Mouse (Mus musculus) forebrain, embryonic 13.5 days (tissue): ENCODE measurements around the gene Pax7. TPM values are rescaled to one million over a fixed set of nuclear protein-coding genes. Genes with fewer than 3 reads are reported as not detected.

Source experiments
- ATAC-seq: fragments of 200-750 bp; cut with Nextera tagmentation; 2 replicates; pipeline ENCODE4 v1.8.0; 2017
- H3K27ac ChIP-seq: fragments of 300-500 bp; sonication (generic); 2 replicates; pipeline ENCODE4 v1.5.1; 2015; ENCODE audit warnings: inconsistent platforms, mild to moderate bottlenecking, moderate library complexity
- H3K27me3 ChIP-seq: fragments of 300-500 bp; sonication (generic); 2 replicates; pipeline ENCODE4 v1.6.1; 2015; ENCODE audit warnings: mild to moderate bottlenecking, inconsistent platforms
- H3K36me3 ChIP-seq: fragments of 300-500 bp; sonication (generic); 2 replicates; pipeline ENCODE4 v1.6.1; 2015; ENCODE audit warnings: mild to moderate bottlenecking, inconsistent platforms; ENCODE audit not compliant: poor library complexity, severe bottlenecking
- H3K4me1 ChIP-seq: fragments of 300-500 bp; sonication (generic); 2 replicates; pipeline ENCODE4 v1.6.1; 2015; ENCODE audit warnings: inconsistent platforms
- H3K4me2 ChIP-seq: fragments of 300-500 bp; sonication (generic); 2 replicates; pipeline ENCODE4 v1.6.1; 2015; ENCODE audit warnings: inconsistent platforms, mild to moderate bottlenecking, moderate library complexity
- H3K4me3 ChIP-seq: fragments of 300-500 bp; sonication (generic); 2 replicates; pipeline ENCODE4 v1.5.1; 2015; ENCODE audit warnings: mild to moderate bottlenecking, inconsistent platforms
- H3K9ac ChIP-seq: fragments of 300-500 bp; sonication (generic); 2 replicates; pipeline ENCODE4 v1.6.1; 2015; ENCODE audit warnings: mild to moderate bottlenecking, inconsistent platforms
- H3K9me3 ChIP-seq: fragments of 300-500 bp; sonication (generic); replicated peaks from 2 replicates; pipeline ENCODE4 v1.6.1; 2016; ENCODE audit warnings: inconsistent platforms
- WGBS: fragments of 180-500 bp; shearing (Covaris S2); methylation state at CpG from one replicate; pipeline ENCODE4 v1.1.7; 2015; 5-methylcytosine and 5-hydroxymethylcytosine counted together
- polyA plus RNA-seq: library from polyadenylated mRNA; unstranded; fragments of >200 nt; fragmentation: Nextera tagmentation; extraction: Ambion mirVana; gene quantifications from 2 replicates; pipeline ENCODE4 v1.2.1, GENCODE M21; 2015

Pax7 gene
- polyA plus RNA-seq, 1 experiment from 2014 or later = 0.04 TPM

DNA sequence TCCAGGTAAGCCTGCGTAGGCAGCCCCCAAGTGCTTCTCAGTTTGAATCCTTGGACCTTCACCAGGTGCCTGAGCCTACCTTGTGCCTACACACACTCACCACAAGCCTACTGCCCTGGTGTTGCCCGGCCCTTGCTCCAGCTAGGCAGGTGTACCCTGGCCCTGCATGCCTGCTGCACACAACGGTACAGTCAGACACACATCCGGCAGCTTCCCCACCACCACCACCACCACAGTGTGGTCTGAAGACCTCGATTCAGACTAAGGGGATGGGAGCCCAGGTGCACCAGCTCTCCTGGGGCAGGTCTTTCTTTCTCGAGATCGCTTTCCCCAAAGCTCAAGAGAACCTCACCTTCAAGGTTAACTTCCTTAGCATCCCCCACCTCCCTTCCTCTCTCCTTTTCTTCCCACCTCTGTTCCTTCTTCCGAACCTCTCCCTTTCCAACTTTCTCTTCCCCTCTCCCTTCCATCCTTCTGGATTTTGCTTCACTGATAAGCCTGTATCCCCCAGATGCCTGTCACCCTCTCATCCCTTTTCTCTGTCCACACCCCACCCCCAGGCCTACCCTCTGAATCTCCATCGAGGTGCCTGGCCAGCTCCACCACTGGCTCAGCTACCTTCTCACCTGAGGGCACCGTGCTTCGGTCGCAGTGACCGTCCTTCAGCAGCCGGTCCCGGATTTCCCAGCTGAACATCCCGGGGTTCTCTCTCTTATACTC lies 4.3 kb downstream of the Pax7 start:
- WGBS = 5% methylated on average over 16 of the region's 16 CpGs
- no peak overlapping the region for H3K27ac ChIP-seq
- peaks cover 49% of the 10 kb centered on the region for H3K4me1 ChIP-seq
- no peak overlapping the region for H3K9ac ChIP-seq
- no peak overlapping the region for H3K4me3 ChIP-seq
- no peaks in the 10 kb centered on the region for H3K36me3 ChIP-seq
- no peaks in the 10 kb centered on the region for H3K9me3 ChIP-seq
- ATAC-seq = no peak
- H3K27me3 ChIP-seq = peaks cover 100% of the 10 kb centered on the region
- no peak overlapping the region for H3K4me2 ChIP-seq

DNA sequence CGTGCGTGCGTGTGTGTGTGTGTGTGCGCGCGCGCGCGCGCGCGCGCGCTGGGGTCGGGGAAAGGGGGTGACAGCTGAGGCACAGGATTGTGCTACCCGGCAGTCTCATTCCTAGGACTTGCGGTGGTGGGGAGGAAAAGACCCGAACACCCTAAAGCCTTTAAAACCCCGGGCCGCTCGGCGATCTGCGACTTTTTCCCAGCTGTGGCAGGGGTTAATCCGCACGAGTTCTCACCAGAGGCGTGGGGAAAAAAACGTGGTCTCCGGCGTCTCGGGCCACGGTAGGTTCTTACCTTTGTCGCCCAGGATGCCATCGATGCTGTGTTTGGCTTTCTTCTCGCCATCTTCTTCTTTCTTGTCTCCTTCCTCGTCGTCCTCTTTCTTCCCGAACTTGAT lies 5.0 kb downstream of the Pax7 start:
- Histone ChIP-seq H3K27me3 (peaks cover 100% of the 10 kb centered on the region), H3K9ac (no peak overlapping the region), H3K4me3 (peak overlapping the region; percentile 24), H3K27ac (no peak overlapping the region), H3K36me3 (no peaks in the 10 kb centered on the region), H3K4me2 (peak overlapping the region; percentile 42), H3K4me1 (peaks cover 51% of the 10 kb centered on the region), H3K9me3 (no peaks in the 10 kb centered on the region)
- no peak for ATAC-seq
- WGBS = under 1% methylated on average over 32 of the region's 37 CpGs

DNA sequence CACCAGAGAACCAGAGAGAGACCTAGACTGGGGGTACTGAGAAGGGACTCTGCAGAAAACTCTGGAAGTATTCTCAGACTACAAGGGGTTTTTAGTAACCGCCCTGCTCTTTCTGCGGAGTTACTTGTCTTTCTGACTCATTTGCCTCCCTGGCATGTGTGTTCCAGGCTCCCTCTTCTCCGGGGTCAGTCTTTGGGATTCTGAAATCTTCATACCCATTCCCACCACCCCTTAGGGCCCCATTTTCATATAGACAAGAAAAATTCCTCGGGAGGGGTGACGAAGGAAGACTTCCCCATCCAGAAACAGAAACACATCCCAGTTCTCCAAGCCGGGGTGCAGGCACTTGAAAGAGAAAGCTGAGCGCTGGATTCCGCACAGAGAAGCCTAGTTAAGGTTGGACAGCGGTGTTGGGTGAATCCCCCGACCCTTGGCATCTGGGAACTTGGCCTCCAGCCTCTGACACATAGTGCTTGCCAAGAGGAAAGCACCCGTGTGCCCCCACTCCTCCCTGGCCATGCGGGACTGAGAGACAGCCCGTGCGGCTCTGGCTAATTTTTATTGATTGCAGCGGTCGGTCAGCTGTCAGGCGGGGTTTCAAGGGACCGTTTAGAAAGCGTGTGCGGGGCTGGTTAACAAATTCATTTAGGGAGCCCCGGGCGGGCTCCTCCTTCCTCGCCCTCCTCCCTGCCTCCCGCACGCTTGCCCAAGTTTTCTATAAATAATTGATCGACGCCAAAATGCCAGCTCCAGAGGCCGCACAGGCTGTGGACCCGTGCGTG lies 5.6 kb downstream of the Pax7 start:
- H3K9ac ChIP-seq = no peak overlapping the region
- H3K36me3 ChIP-seq = no peaks in the 10 kb centered on the region
- peak overlapping the region; percentile 24 for H3K4me3 ChIP-seq
- peak overlapping the region; percentile 42 for H3K4me2 ChIP-seq
- WGBS = 3% methylated on average over 30 of the region's 30 CpGs
- no peak for ATAC-seq
- H3K27me3 ChIP-seq = peaks cover 100% of the 10 kb centered on the region
- no peak overlapping the region for H3K27ac ChIP-seq
- H3K4me1 ChIP-seq = peaks cover 51% of the 10 kb centered on the region
- H3K9me3 ChIP-seq = no peaks in the 10 kb centered on the region

DNA sequence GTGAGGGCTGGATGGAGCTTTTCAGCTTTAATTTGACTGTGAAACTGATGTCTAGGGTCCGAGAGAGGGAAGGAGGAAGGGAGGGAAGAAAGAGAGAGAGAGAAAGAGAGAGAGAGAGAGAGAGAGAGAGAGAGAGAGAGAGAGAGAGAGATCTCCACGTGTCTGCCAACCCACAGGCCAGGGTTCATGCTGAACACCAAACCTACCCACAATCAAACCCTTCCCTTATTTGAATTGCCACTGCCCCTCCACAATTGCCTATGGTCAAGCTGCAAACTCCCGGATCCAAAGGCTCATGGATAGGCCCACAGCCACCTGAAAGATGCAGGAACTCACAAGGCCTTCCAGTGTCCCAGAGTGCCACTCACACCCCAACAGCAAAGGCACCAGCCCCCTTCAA lies 7.1 kb downstream of the Pax7 start:
- H3K4me1 ChIP-seq = peaks cover 54% of the 10 kb centered on the region
- H3K9ac ChIP-seq = no peak overlapping the region
- no peak overlapping the region for H3K4me2 ChIP-seq
- H3K27me3 ChIP-seq = peaks cover 100% of the 10 kb centered on the region
- H3K27ac ChIP-seq = no peak overlapping the region
- H3K36me3 ChIP-seq = no peaks in the 10 kb centered on the region
- H3K4me3 ChIP-seq = no peak overlapping the region
- no peaks in the 10 kb centered on the region for H3K9me3 ChIP-seq
- no peak for ATAC-seq
- 3% methylated on average over 3 of the region's 3 CpGs for WGBS

DNA sequence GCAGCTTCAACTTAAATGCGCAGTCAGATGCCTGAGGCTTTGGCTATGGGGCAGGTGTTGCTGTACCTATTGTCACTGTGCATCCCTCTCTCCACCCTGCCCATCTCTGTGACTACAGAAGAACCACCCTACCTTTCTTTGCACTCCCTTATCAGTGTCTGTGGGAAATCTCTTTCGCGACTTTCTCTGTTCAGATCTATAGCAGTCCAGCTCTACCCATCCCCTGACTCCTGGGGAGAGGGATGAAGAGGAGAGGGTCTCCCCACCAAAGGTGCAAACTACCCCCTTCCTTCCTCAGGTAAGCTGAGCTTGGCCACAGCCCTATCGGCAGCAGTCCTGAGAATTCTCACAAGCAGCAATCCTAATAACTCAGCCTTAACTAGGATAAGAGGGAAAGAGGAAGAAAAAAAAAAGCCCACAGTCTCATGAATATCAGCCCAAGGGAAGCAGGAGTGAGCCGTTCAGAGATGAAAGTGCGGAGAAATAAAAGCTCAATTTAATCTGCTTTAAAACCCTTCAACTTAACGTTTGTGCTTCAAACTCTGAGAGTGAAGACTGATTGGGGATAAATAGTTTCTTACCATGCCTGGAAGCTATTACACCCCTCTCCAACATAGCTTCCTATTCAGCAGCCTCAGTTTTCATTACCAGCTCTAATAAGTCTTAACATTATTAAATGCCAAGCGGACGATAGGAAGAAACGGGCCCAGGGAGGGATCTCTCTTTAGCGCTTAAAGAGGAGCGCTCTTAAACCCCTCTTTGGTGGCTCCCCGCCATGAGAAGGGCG lies 7.8 kb downstream of the Pax7 start:
- WGBS = 1% methylated on average over 14 of the region's 14 CpGs
- Histone ChIP-seq H3K4me1 (peaks cover 60% of the 10 kb centered on the region), H3K36me3 (no peaks in the 10 kb centered on the region), H3K9ac (no peak overlapping the region), H3K9me3 (no peaks in the 10 kb centered on the region), H3K27ac (no peak overlapping the region), H3K4me2 (no peak overlapping the region), H3K27me3 (peaks cover 100% of the 10 kb centered on the region), H3K4me3 (no peak overlapping the region)
- no peak for ATAC-seq

DNA sequence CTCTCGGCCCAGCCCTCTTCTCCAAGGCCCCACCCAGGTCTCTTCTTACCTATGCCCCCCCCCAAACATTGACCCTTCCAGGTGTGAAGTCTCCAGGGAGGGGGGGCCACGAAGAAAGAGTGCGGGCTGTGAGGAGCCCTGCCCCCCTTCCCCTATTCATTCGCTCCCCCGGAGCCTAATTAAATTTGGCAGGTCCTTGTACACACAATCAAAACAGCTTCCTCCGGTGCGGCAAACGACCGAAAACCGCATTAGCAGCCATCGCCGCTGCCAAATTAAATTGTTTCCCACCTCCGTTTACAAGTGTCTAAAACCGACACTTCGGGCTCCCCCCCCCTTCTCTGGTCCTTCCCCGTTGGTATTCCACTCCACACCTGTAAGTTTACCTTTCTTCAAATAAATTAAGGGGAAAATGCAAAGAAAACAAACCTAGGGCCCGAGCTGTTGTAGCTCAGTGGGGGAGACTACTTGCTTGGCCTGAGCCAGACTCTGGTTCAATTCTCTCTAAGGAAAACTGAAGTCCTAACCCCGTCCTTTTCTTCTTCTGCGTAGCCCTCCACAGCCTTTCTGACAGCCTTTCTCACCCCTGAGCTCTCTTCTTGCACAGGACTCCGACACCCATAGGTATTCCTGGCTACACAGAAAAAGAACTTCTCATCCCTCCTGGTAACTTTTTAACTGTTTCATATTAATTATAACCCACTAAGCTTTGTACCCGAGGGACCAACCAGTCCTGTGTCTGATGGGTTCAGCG lies 8.6 kb downstream of the Pax7 start:
- no peaks in the 10 kb centered on the region for H3K9me3 ChIP-seq
- WGBS = under 1% methylated on average over 22 of the region's 22 CpGs
- peak overlapping the region; percentile 48 for H3K4me2 ChIP-seq
- peaks cover 60% of the 10 kb centered on the region for H3K4me1 ChIP-seq
- peaks cover 100% of the 10 kb centered on the region for H3K27me3 ChIP-seq
- H3K4me3 ChIP-seq = no peak overlapping the region
- no peak overlapping the region for H3K27ac ChIP-seq
- H3K36me3 ChIP-seq = no peaks in the 10 kb centered on the region
- H3K9ac ChIP-seq = no peak overlapping the region
- no peak for ATAC-seq

DNA sequence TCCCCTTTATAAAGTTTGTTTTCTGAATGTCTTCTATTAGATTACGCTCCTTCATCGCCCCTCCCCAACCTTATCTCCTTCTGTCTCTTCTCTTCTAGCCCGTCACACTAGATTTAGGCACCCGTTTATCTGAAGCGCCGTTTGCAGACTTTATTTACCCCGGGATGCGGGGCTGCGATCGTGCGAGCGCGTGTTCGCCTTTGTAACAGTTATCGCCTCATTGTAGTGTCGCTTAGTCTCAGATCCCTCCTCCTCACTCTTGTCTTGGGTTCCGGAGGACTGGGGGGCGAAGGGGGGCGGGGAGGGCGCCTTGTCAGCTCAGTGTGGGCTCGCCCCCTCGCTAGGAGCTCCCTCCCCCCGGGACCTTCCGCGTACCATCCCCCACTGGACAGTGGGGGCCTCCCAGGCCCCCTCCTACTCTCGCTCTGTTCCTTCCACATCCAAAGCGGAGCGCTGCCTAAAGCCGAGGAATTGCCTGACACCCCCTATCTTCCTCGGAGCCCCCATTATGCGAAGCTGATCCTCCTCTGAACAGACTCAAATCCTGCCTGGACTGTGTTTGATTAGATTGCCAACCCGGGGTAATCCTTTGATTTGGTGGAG lies 9.4 kb downstream of the Pax7 start:
- Histone ChIP-seq H3K9ac (0 out of 2 replicates have a peak overlapping the region, but pooled peaks have one; percentile 16), H3K27me3 (peaks cover 100% of the 10 kb centered on the region), H3K4me3 (peak overlapping the region; percentile 24), H3K4me1 (peaks cover 63% of the 10 kb centered on the region), H3K36me3 (no peaks in the 10 kb centered on the region), H3K4me2 (peak overlapping the region; percentile 48), H3K9me3 (no peaks in the 10 kb centered on the region), H3K27ac (no peak overlapping the region)
- no peak for ATAC-seq
- WGBS = 1% methylated on average over 32 of the region's 32 CpGs

DNA sequence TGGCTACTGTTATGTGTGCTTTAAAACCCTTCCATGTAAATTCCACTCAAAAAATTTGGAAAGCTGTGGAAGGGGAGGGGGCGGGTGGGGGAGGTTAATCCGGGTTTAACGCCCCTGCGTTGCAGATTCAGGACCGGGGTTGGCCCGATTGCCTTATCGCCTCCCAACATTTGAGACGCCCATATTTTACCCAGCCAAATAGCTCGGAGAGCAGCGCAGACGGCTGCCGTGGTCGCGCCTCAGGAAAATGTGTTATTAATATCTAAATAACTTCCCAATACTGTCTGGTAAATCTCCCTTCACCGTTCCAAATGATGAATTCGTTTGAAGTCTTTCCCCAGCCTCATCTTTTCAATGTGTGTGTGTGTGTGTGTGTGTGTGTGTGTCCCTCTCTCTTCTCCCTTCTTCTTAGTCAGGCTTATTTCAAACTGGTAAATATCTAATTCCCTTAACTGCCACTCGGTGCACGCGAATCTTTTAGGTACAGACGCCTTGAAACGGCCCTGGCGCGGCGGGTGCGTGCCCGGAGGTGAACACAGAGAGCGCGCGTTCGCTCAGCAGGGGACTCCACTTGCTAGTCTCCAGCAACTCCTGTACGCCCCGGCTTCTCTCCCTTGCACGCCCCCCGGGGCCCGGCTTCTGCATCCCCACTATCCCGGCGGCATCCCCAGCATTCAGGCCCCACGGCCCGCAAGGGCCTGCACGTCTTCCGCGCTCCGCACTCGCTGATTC lies 10.0 kb downstream of the Pax7 start:
- Histone ChIP-seq H3K4me2 (peak overlapping the region; percentile 48), H3K27ac (no peak overlapping the region), H3K27me3 (peaks cover 100% of the 10 kb centered on the region), H3K36me3 (no peaks in the 10 kb centered on the region), H3K9ac (0 out of 2 replicates have a peak overlapping the region, but pooled peaks have one; percentile 16), H3K4me1 (peaks cover 66% of the 10 kb centered on the region), H3K4me3 (peak overlapping the region; percentile 24), H3K9me3 (no peaks in the 10 kb centered on the region)
- no peak for ATAC-seq
- under 1% methylated on average over 43 of the region's 44 CpGs for WGBS

DNA sequence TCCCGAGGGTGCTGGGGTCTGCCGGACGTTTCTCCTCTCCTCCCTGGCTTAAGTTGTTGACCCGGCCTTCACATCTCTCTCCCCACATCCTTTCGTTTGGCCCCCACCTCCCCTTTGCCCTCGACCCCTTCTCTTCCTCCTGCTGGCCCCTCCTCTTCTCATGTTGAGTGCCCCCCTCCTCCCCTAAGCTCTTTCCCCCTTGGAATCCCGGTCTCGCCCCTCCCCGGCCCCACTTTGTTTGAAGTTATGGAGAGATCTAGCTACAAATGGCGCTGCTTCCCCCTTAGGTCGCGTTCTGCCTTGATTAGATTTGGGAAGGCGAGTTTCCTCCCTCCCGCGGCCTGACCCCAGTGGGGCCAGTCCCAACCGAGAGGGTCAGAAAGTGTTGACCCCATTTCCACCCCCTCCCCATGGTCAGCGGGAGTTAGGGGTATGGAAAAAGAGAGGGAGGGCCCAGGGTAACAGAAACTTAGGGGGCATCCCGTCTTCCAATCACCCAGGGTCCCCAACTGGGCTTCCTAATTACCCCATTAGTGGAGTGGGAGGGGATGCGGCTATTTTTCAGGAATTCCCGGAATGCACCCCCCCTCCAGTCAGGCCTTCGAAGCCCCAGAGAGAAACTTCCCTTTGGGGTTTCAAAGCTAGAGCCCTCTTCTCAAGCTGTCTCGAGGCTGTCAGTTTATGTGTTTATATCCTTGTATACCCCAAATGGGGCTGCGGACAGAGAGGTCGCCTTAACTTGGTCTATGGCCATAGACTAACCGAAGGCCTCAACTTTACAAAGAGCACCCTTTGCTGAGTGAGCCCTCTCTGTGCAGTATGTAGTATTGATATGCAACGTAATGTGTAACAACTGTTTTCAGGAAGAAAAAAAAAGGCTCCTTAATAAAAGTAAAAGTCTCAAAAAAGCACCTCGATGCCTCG lies 10.9 kb downstream of the Pax7 start:
- no peak for ATAC-seq
- H3K4me3 ChIP-seq = no peak overlapping the region
- H3K27me3 ChIP-seq = peaks cover 100% of the 10 kb centered on the region
- H3K27ac ChIP-seq = no peak overlapping the region
- H3K9ac ChIP-seq = 0 out of 2 replicates have a peak overlapping the region, but pooled peaks have one; percentile 52
- H3K4me2 ChIP-seq = peak overlapping the region; percentile 59
- WGBS = 2% methylated on average over 28 of the region's 28 CpGs
- H3K36me3 ChIP-seq = no peaks in the 10 kb centered on the region
- H3K4me1 ChIP-seq = peaks cover 67% of the 10 kb centered on the region
- H3K9me3 ChIP-seq = no peaks in the 10 kb centered on the region
